Comparison of ENCODE assay signal across 1 mouse cellular context in genomic region chr3:96727828-96728633, GRCm38 (mm10).
TF ChIP-seq lines count a peak whose summit lies in the region.

No protein-coding gene starts in this region.

TF ChIP-seq in MEL, 35 proteins besides CTCF, POLR2A, EP300 and RAD21 (continued from another document):
- TF ChIP-seq CHD2 (IDR thresholded peaks at IDR 0.05; ENCODE audit: low read length): no peak; the same call in 1 of the 2 replicates
- no peak for TF ChIP-seq SMC3 (IDR thresholded peaks at IDR 0.05; ENCODE audit: low read depth, low read length)
- TF ChIP-seq TCF12 (IDR thresholded peaks at IDR 0.05; ENCODE audit: low read depth, low read length): peak; percentile 22; the same call in 1 of the 2 replicates
- TF ChIP-seq ZMIZ1 (IDR thresholded peaks at IDR 0.05; ENCODE audit: low read depth, low read length): no peak
- peak; percentile 65 for TF ChIP-seq HCFC1 (IDR thresholded peaks at IDR 0.05; ENCODE audit: low read depth, low read length)
- peak; percentile 52; the same call in 1 of the 2 replicates for TF ChIP-seq RCOR1 (IDR thresholded peaks at IDR 0.05; ENCODE audit: low read depth, low read length)
- no peak; the same call in 1 of the 2 replicates for TF ChIP-seq MYB (IDR thresholded peaks at IDR 0.05; ENCODE audit: low read depth, low read length)
- TF ChIP-seq MEF2A (IDR thresholded peaks at IDR 0.05; ENCODE audit: extremely low read depth, insufficient replicate concordance, low read depth, low read length, poor library complexity, severe bottlenecking): no peak
- TF ChIP-seq MAFK (IDR thresholded peaks at IDR 0.05; ENCODE audit: borderline replicate concordance, low read depth, low read length): no peak
- 0 out of 2 replicates have a peak, but pooled peaks have one; percentile 20 for TF ChIP-seq ETS1 (IDR thresholded peaks at IDR 0.05; ENCODE audit: low read depth, low read length)
- TF ChIP-seq GATA1 (IDR thresholded peaks at IDR 0.05; ENCODE audit: low read depth, low read length): no peak
- no peak for TF ChIP-seq KAT2A (conservative IDR thresholded peaks at IDR 0.05; ENCODE audit: low read depth, low read length)
- TF ChIP-seq MAZ (IDR thresholded peaks at IDR 0.05; ENCODE audit: low read depth, low read length): no peak
- peak; percentile 56; the same call in 1 of the 2 replicates for TF ChIP-seq TBP (IDR thresholded peaks at IDR 0.05; ENCODE audit: low read depth, low read length)
- 0 out of 2 replicates have a peak, but pooled peaks have one; percentile 28 for TF ChIP-seq MYC (IDR thresholded peaks at IDR 0.05; ENCODE audit: low read depth, low read length)
- no peak for TF ChIP-seq POLR2AphosphoS2 (IDR thresholded peaks at IDR 0.05; ENCODE audit: low read length)
- 0 out of 2 replicates have a peak, but pooled peaks have one; percentile 44 for TF ChIP-seq CHD1 (IDR thresholded peaks at IDR 0.05; ENCODE audit: low read depth, low read length)
- no peak for TF ChIP-seq TAL1 (IDR thresholded peaks at IDR 0.05; ENCODE audit: low read length)
- peak; percentile 29; the same call in 1 of the 2 replicates for TF ChIP-seq MXI1 (IDR thresholded peaks at IDR 0.05; ENCODE audit: low read depth, low read length)
- TF ChIP-seq ZC3H11A (IDR thresholded peaks at IDR 0.05; ENCODE audit: low read depth, low read length): no peak
- TF ChIP-seq ZNF384 (IDR thresholded peaks at IDR 0.05; ENCODE audit: low read depth, low read length): peak; percentile 79
- TF ChIP-seq ZKSCAN1 (IDR thresholded peaks at IDR 0.05; ENCODE audit: low read depth, low read length): peak; percentile 36; the same call in 1 of the 2 replicates
- TF ChIP-seq USF2 (IDR thresholded peaks at IDR 0.05; ENCODE audit: borderline replicate concordance in 1 of 2, insufficient read depth in 1 of 2, low read depth in 1 of 2, low read length in 2 of 2): no peak
- TF ChIP-seq E2F4 (IDR thresholded peaks at IDR 0.05; ENCODE audit: borderline replicate concordance, low read depth, low read length): no peak
- TF ChIP-seq MAX (IDR thresholded peaks at IDR 0.05; ENCODE audit: low read length): peak; percentile 45; the same call in 1 of the 2 replicates
- no peak for TF ChIP-seq GABPA (IDR thresholded peaks at IDR 0.05; ENCODE audit: low read depth, low read length)
- TF ChIP-seq POLR2AphosphoS5 (IDR thresholded peaks at IDR 0.05; ENCODE audit: borderline replicate concordance, low read depth, low read length): no peak
- peak; percentile 18; the same call in 1 of the 2 replicates for TF ChIP-seq USF1 (IDR thresholded peaks at IDR 0.05; ENCODE audit: low read depth, low read length)
- TF ChIP-seq JUND (IDR thresholded peaks at IDR 0.05; ENCODE audit: low read depth, low read length): no peak
- TF ChIP-seq BHLHE40 (IDR thresholded peaks at IDR 0.05; ENCODE audit: borderline replicate concordance, low read depth, low read length): no peak
- TF ChIP-seq SIN3A (IDR thresholded peaks at IDR 0.05; ENCODE audit: low read length): peak; percentile 89
- no peak for TF ChIP-seq NRF1 (IDR thresholded peaks at IDR 0.05; ENCODE audit: insufficient read depth, low read depth, low read length, poor library complexity, severe bottlenecking)
